Mouse (Mus musculus) ES-Bruce4 (cell line): ENCODE measurements around the gene Macrod2. TPM values are rescaled to one million over a fixed set of nuclear protein-coding genes. Genes with fewer than 3 reads are reported as not detected.

ENCODE experiments used
- H3K27ac ChIP-seq: 2 replicates; pipeline ENCODE4 v1.5.1; 2012; ENCODE audit warnings: low read length, inconsistent platforms; ENCODE audit not compliant: insufficient read depth
- H3K27me3 ChIP-seq: 2 replicates; pipeline ENCODE4 v1.6.1; 2012; ENCODE audit warnings: mild to moderate bottlenecking, low read length, inconsistent platforms; ENCODE audit not compliant: control insufficient read depth, poor library complexity, insufficient read depth, severe bottlenecking
- H3K36me3 ChIP-seq: 2 replicates; pipeline ENCODE4 v1.6.1; 2012; ENCODE audit warnings: inconsistent platforms, mild to moderate bottlenecking, low read length, moderate library complexity; ENCODE audit not compliant: control insufficient read depth, poor library complexity, insufficient read depth, severe bottlenecking
- H3K4me1 ChIP-seq: one replicate; pipeline ENCODE4 v1.8.1; 2011; ENCODE audit warnings: low read length; ENCODE audit not compliant: control insufficient read depth, insufficient read depth
- H3K4me3 ChIP-seq: 2 replicates; pipeline ENCODE4 v1.5.1; 2011; ENCODE audit warnings: low read depth, mild to moderate bottlenecking, low read length
- H3K9ac ChIP-seq: 2 replicates; pipeline ENCODE4 v1.6.1; 2012; ENCODE audit warnings: low read depth, mild to moderate bottlenecking, inconsistent platforms; ENCODE audit not compliant: poor library complexity, severe bottlenecking
- H3K9me3 ChIP-seq: replicated peaks from 2 replicates; pipeline ENCODE4 v1.6.1; 2012; ENCODE audit warnings: mild to moderate bottlenecking, low read length, inconsistent platforms; ENCODE audit not compliant: control insufficient read depth, poor library complexity, insufficient read depth, severe bottlenecking
- CTCF ChIP-seq: IDR thresholded peaks from one replicate; pipeline ENCODE4 v1.8.1; 2011; ENCODE audit warnings: low read depth, low read length
- EP300 ChIP-seq: IDR thresholded peaks from 2 replicates; pipeline ENCODE4 v1.6.1; 2011; ENCODE audit warnings: low read depth, low read length; ENCODE audit not compliant: insufficient read depth
- POLR2A ChIP-seq: IDR thresholded peaks from one replicate; pipeline ENCODE4 v1.8.1; 2011; ENCODE audit warnings: low read length; ENCODE audit not compliant: insufficient read depth
- polyA plus RNA-seq: library from polyadenylated mRNA; stranded (reverse); fragments of >200 nt; gene quantifications from 2 replicates; pipeline ENCODE4 v1.2.4, GENCODE M21; 2011; ENCODE audit warnings: low read depth; ENCODE audit not compliant: missing spikeins, insufficient read depth, insufficient read length

Gene Macrod2
- polyA plus RNA-seq, 1 experiment: 11.9 TPM

DNA sequence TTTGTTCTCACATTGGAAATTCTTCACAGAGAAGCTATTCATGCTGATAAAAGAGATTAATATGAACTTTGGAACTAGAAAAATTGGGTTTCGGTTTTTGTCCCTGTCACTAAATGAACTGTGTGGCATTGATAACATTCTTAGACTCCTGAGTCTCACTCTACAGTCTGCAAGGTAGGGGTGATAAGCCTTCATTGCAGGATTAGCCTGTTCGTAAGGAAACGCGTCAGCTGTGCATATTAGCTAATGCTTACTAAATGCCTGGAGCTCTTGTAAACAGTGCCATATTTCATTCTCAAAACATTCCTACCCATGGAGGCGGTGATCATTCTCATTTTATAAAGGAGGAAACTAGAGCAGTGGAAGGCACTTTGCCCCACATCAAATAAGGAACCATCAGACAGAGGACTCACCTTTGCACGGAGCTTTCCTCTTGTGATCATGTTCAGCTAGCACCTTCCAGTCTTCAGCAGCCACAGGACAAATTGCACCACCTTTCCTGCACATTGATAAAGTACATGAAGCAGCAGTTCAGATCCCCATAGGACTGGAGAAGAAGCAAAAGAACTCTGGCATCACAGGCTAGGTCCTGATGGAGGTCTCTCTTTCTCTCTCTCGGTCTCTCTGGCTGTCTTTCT is 891.1 kb downstream of the Macrod2 start:
- TF ChIP-seq POLR2A: no peak
- TF ChIP-seq EP300: no peak
- TF ChIP-seq CTCF: no peak
- Histone ChIP-seq H3K27me3 (no peaks in the 10 kb centered on the region; the same call in 1 of the 2 replicates), H3K9ac (no peak overlapping the region), H3K27ac (no peak overlapping the region), H3K4me1 (no peaks in the 10 kb centered on the region), H3K4me3 (no peak overlapping the region), H3K36me3 (no peaks in the 10 kb centered on the region), H3K9me3 (no peaks in the 10 kb centered on the region)

GRCm38 (mm10) chr2:141288494-141288893 is 893.4 kb downstream of the Macrod2 start:
- no peak overlapping the region for H3K4me3 ChIP-seq
- no peak overlapping the region for H3K27ac ChIP-seq
- no peak overlapping the region for H3K9ac ChIP-seq
- H3K36me3 ChIP-seq: no peaks in the 10 kb centered on the region
- no peaks in the 10 kb centered on the region; the same call in 1 of the 2 replicates for H3K27me3 ChIP-seq
- H3K9me3 ChIP-seq: no peaks in the 10 kb centered on the region
- TF ChIP-seq CTCF (no peak), POLR2A (no peak), EP300 (no peak)
- H3K4me1 ChIP-seq: no peaks in the 10 kb centered on the region

DNA sequence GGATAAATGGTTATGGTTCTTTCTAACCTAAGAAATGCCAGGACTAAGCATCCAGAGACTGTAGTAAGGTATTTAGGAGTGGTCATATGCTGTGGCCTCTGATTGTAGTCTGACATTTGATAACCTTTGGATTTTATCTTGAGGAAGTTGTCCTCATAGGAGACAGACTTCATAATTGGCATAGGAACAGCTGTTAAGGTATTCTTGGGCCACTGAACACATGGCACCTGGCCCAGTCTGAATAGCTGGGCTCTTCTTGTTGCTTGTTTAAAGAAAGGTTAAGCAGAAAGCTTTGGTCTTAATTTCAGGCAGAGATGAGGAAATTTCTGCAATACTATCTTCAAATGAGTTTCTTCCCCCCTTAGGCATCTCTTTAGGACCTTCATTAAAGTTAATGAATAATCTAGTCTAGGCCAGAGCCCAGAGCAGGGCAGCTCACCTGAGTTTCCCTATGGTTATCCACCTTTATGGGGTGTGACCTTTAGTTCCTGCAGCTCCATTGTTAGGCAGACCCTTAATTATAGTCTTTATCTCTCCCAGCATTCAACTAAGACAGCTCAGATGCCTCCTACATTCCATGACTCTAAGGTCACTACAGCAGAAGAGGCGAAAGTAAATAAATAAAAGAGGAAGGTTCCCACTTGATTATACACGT is 894.1 kb downstream of the Macrod2 start:
- no peaks in the 10 kb centered on the region for H3K4me1 ChIP-seq
- no peak overlapping the region for H3K4me3 ChIP-seq
- TF ChIP-seq EP300: no peak
- no peak for TF ChIP-seq POLR2A
- no peak for TF ChIP-seq CTCF
- no peak overlapping the region for H3K27ac ChIP-seq
- H3K36me3 ChIP-seq: no peaks in the 10 kb centered on the region
- no peaks in the 10 kb centered on the region; the same call in 1 of the 2 replicates for H3K27me3 ChIP-seq
- H3K9me3 ChIP-seq: no peaks in the 10 kb centered on the region
- H3K9ac ChIP-seq: no peak overlapping the region

DNA sequence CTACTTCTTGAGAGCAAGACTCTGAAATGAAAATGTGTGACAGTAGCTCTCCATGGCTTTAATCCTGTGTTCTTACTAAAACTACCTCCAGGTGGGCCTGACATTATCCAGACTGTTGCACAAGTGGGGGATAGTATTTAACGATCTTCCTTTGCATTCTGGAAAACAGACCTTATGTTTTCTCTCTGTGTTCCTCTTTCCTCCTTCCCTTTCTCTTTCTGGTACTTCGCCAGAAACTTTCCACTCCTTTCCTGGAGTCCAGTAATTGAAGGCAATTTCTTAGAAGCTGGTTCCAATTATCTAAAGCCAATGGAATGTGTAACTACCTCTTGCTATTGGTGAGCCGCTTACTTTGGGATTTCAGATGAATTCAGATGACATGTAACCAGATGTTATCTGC is 897.7 kb downstream of the Macrod2 start:
- H3K4me1 ChIP-seq: no peaks in the 10 kb centered on the region
- no peak overlapping the region for H3K9ac ChIP-seq
- no peaks in the 10 kb centered on the region for H3K36me3 ChIP-seq
- TF ChIP-seq POLR2A (no peak), EP300 (no peak), CTCF (no peak)
- no peaks in the 10 kb centered on the region for H3K27me3 ChIP-seq
- H3K4me3 ChIP-seq: no peak overlapping the region
- H3K27ac ChIP-seq: no peak overlapping the region
- H3K9me3 ChIP-seq: no peaks in the 10 kb centered on the region

DNA sequence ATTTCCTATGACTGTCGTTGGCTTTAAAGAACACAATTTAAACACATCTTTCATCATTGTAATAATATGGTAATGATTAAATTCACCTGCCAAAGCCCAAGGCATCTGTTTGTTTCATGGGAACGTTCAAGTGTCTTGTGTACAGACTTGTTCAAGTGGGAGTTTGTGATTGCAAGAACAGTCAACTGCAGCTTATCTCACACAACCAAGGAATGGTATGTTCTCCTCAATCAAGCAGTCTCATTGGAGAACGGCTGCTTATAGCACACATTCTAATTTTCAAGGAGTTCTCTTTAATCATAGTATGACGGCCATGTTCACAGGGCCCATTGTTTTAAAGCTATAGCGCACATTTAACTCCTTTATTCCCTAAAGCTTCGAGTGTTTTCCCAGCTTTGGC is 904.1 kb downstream of the Macrod2 start:
- Histone ChIP-seq H3K4me1 (no peaks in the 10 kb centered on the region), H3K27me3 (no peaks in the 10 kb centered on the region), H3K4me3 (no peak overlapping the region), H3K9ac (no peak overlapping the region), H3K27ac (no peak overlapping the region), H3K9me3 (no peaks in the 10 kb centered on the region), H3K36me3 (no peaks in the 10 kb centered on the region)
- TF ChIP-seq CTCF: no peak
- TF ChIP-seq POLR2A: no peak
- no peak for TF ChIP-seq EP300

- no peak for TF ChIP-seq POLR2A
- TF ChIP-seq EP300: no peak
- no peak for TF ChIP-seq CTCF
- no peak overlapping the region for H3K9ac ChIP-seq
- no peaks in the 10 kb centered on the region for H3K4me1 ChIP-seq
- H3K27me3 ChIP-seq: no peaks in the 10 kb centered on the region
- H3K27ac ChIP-seq: no peak overlapping the region
- H3K9me3 ChIP-seq: no peaks in the 10 kb centered on the region
- H3K4me3 ChIP-seq: no peak overlapping the region
- H3K36me3 ChIP-seq: no peaks in the 10 kb centered on the region
Observed at GRCm38 (mm10) chr2:141301030-141301429, 905.9 kb downstream of the Macrod2 start.
